Mouse (Mus musculus) forebrain, embryonic 16.5 days (tissue): Measurements from ENCODE around the gene Marveld3. TPM values are rescaled to one million over a fixed set of nuclear protein-coding genes. Genes with fewer than 3 reads are reported as not detected.

ENCODE experiments used
- ATAC-seq: fragments of 200-750 bp; cut with Nextera tagmentation; 2 replicates; pipeline ENCODE4 v1.8.0; 2017; ENCODE audit warnings: mild to moderate bottlenecking, moderate library complexity
- H3K27ac ChIP-seq: fragments of 300-500 bp; sonication (generic); 2 replicates; pipeline ENCODE4 v1.5.1; 2014; ENCODE audit warnings: low read length, control low read depth
- H3K27me3 ChIP-seq: fragments of 300-500 bp; sonication (generic); replicated peaks from 2 replicates; pipeline ENCODE4 v1.6.1; 2014; ENCODE audit warnings: low read length; ENCODE audit not compliant: control insufficient read depth, insufficient read depth
- H3K36me3 ChIP-seq: fragments of 300-500 bp; sonication (generic); 2 replicates; pipeline ENCODE4 v1.6.1; 2014; ENCODE audit not compliant: control insufficient read depth, insufficient read depth
- H3K4me1 ChIP-seq: fragments of 300-500 bp; sonication (generic); replicated peaks from 2 replicates; pipeline ENCODE4 v1.6.1; 2014; ENCODE audit warnings: low read length; ENCODE audit not compliant: control insufficient read depth, insufficient read depth
- H3K4me2 ChIP-seq: fragments of 300-500 bp; sonication (generic); 2 replicates; pipeline ENCODE4 v1.6.1; 2014; ENCODE audit warnings: mild to moderate bottlenecking, low read length, control low read depth
- H3K4me3 ChIP-seq: fragments of 300-500 bp; sonication (generic); replicated peaks from 2 replicates; pipeline ENCODE4 v1.5.1; 2014; ENCODE audit warnings: mild to moderate bottlenecking, low read length, control low read depth
- H3K9ac ChIP-seq: fragments of 300-500 bp; sonication (generic); replicated peaks from 2 replicates; pipeline ENCODE4 v1.6.1; 2014; ENCODE audit warnings: low read depth, low read length, control low read depth
- H3K9me3 ChIP-seq: fragments of 300-500 bp; sonication (generic); 2 replicates; pipeline ENCODE4 v1.6.1; 2016; ENCODE audit warnings: low read length; ENCODE audit not compliant: control insufficient read depth
- WGBS: fragments of 180-500 bp; shearing (Covaris S2); extraction: QIAGEN DNeasy Blood & Tissue Kit; methylation state at CpG from one replicate; pipeline ENCODE4 v1.1.7; 2014; 5-methylcytosine and 5-hydroxymethylcytosine counted together
- polyA plus RNA-seq: library from polyadenylated mRNA; unstranded; fragments of >200 nt; fragmentation: Nextera tagmentation; extraction: Ambion mirVana; gene quantifications from 2 replicates; pipeline ENCODE4 v1.2.1, GENCODE M21; 2015

Gene Marveld3
- polyA plus RNA-seq, 1 experiment from 2014 or later, result 1.1 TPM

DNA sequence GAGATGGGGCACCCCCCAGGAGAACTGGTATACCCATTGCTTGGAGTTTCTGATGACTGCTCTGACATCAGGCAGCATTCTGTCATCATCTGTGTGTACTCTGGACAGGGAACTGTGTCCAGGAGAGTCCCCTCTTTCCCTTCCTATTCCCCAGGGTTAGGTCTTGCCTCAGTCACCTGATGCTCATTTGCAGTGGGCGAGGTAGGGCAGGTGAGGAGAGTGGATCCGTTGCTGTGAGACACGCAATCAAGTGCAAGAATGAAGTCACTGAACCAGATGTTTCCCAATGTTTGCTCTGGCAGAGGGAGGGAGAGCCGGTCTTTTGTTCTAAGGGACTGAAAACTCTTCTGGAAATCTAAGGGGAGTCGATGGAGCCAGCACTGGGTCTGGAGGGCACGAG, 17.3 kb upstream of the Marveld3 start:
- Histone ChIP-seq H3K4me2 (no peak overlapping the region), H3K4me1 (peaks cover 9% of the 10 kb centered on the region), H3K36me3 (no peaks in the 10 kb centered on the region), H3K27me3 (no peaks in the 10 kb centered on the region), H3K4me3 (no peak overlapping the region), H3K27ac (no peak overlapping the region), H3K9ac (no peak overlapping the region), H3K9me3 (peaks cover 4% of the 10 kb centered on the region; the same call in 1 of the 2 replicates)
- no peak for ATAC-seq
- 73% methylated on average over 6 of the region's 6 CpGs for WGBS

DNA sequence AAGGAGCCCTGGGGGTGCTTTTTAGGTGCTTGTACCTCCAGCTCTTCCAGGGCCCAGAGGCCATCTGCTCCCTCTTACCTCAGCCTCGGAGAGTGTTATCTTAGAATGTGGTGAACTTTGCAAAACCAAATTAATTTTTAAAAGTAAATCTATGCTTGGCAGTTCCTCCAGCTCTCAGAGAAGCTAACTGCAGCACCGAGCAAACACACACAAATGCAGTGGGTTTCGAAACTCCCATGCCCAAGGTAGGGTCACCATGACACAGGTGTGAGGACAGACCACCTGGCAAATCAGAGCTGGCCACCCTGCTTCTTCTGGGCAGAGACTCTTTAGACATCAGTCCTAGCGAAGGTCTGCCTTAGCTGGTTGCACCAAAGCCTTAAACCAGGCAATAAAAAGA, 10.9 kb upstream of the Marveld3 start:
- 90% methylated on average over 4 of the region's 4 CpGs for WGBS
- ATAC-seq, result no peak
- no peak overlapping the region for H3K9ac ChIP-seq
- no peak overlapping the region for H3K27ac ChIP-seq
- H3K4me3 ChIP-seq, result no peak overlapping the region
- no peaks in the 10 kb centered on the region for H3K4me1 ChIP-seq
- no peaks in the 10 kb centered on the region for H3K36me3 ChIP-seq
- peaks cover 4% of the 10 kb centered on the region; the same call in 1 of the 2 replicates for H3K9me3 ChIP-seq
- H3K27me3 ChIP-seq, result peaks cover 5% of the 10 kb centered on the region; the same call in 1 of the 2 replicates
- no peak overlapping the region for H3K4me2 ChIP-seq

DNA sequence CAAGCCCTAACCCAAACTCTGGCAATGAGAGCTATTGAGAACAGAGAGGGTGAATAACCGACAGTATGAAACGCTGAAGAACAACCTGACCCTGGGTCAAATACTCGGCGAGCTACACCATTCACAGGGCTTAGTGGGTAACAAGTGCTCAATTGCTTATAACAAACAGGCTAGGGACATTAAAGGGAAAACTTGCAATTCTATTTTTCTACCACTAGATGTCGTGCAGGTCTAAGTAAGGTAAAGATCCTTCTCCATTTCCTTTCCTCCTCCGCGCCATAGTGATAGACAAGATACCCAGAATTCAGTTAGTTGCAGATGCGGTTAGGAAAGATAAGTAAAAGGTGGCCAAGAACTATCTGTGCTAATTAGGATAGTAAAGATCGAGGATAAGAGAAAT, 8.3 kb upstream of the Marveld3 start:
- H3K27ac ChIP-seq, result no peak overlapping the region
- no peak overlapping the region for H3K4me3 ChIP-seq
- no peak overlapping the region for H3K4me2 ChIP-seq
- peaks cover 5% of the 10 kb centered on the region; the same call in 1 of the 2 replicates for H3K27me3 ChIP-seq
- peaks cover under 1% of the 10 kb centered on the region; the same call in 1 of the 2 replicates for H3K9me3 ChIP-seq
- H3K9ac ChIP-seq, result no peak overlapping the region
- no peak for ATAC-seq
- no peaks in the 10 kb centered on the region for H3K4me1 ChIP-seq
- H3K36me3 ChIP-seq, result no peaks in the 10 kb centered on the region
- WGBS, result 11% methylated on average over 9 of the region's 9 CpGs

DNA sequence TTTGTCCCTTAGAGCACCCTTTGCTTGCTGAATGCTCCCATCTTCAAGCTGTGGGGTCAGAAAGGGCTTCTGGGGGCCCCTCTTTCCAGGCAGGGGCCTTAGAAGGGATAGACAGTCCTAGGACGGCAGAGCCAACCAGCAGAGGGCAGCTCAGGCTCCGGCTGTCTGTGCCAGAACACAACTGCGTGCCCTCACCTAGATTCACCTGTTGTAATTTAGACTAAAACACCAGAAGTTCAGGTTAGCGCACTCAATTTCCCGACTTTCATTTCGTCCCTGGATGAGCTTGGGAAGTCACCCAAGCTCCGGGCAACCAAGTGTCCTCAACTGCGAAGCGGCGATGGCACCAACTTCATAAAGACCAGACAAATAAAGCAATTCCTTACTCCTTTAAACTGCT, 6.8 kb upstream of the Marveld3 start:
- 50% methylated on average over 10 of the region's 10 CpGs for WGBS
- no peak overlapping the region for H3K4me3 ChIP-seq
- ATAC-seq, result no peak
- H3K4me2 ChIP-seq, result no peak overlapping the region
- H3K9ac ChIP-seq, result no peak overlapping the region
- no peaks in the 10 kb centered on the region for H3K4me1 ChIP-seq
- no peaks in the 10 kb centered on the region for H3K9me3 ChIP-seq
- no peaks in the 10 kb centered on the region for H3K36me3 ChIP-seq
- peaks cover 5% of the 10 kb centered on the region; the same call in 1 of the 2 replicates for H3K27me3 ChIP-seq
- H3K27ac ChIP-seq, result no peak overlapping the region

DNA sequence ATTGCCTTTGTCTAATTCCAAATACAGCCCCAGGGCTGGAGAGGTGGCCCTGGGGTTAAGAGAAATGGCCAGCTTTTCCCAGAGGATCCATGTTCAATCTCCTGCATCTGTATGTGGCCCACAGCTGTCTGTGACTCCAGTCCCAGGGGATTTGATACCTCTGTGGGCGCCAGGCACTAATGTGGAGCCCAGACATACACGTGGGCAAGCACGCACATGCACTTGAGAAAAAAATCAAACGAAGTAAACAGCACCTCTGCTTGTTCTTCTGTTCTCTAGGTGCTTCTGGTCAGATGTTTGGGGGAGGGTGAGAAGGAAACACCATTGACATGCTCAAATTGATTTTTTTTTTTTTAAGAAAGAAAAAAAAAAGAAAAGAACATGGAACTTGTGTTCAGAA, 2.1 kb upstream of the Marveld3 start:
- no peak for ATAC-seq
- Histone ChIP-seq H3K27me3 (peaks cover 10% of the 10 kb centered on the region), H3K9me3 (no peaks in the 10 kb centered on the region), H3K4me3 (no peak overlapping the region), H3K4me1 (peaks cover 6% of the 10 kb centered on the region), H3K36me3 (no peaks in the 10 kb centered on the region), H3K27ac (no peak overlapping the region), H3K9ac (no peak overlapping the region), H3K4me2 (no peak overlapping the region)
- 80% methylated on average over 4 of the region's 4 CpGs for WGBS

DNA sequence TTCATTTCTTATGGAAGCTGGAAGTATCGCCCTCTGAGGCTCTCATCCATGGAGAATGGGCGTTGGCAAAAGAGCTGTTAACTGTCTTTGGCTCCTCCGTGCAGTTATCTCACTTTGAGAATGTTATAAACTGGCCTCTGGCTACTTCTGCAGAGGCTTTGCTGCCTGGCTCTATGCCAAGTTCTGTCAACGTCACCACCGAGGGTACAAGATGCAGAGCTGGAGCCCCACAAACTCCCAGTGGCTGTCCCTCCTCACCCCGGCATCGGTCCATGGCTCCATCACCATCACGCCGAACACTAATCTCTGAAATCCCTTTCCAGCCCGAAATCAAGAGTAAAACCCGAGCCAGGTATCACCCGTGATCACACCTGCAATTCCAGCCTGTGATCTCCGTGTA, 1.4 kb upstream of the Marveld3 start:
- H3K9me3 ChIP-seq, result no peaks in the 10 kb centered on the region
- ATAC-seq, result no peak
- H3K9ac ChIP-seq, result no peak overlapping the region
- WGBS, result 68% methylated on average over 13 of the region's 13 CpGs
- peaks cover 10% of the 10 kb centered on the region for H3K27me3 ChIP-seq
- peaks cover 6% of the 10 kb centered on the region for H3K4me1 ChIP-seq
- no peaks in the 10 kb centered on the region for H3K36me3 ChIP-seq
- no peak overlapping the region for H3K27ac ChIP-seq
- no peak overlapping the region for H3K4me3 ChIP-seq
- no peak overlapping the region for H3K4me2 ChIP-seq

DNA sequence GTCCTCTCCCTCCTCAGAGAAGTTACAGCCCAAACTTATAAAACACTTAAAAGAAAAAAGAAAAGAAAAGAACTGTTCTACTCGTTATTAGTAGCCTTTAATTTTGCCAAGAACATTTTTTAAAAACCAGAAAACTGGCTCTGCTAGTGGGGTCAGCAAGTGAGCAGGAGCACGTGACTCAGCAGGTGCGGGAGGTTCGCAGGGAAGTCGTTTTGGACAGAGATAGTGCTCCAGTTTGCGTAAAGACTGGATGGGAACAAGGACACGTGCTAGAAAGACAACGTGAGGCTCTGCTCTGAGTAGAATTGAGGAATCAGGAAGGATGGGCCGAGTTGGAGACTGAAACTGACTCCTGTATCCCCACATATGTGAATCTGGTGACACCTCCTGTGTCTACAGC, 893 bp upstream of the Marveld3 start:
- Histone ChIP-seq H3K4me2 (no peak overlapping the region), H3K4me3 (no peak overlapping the region), H3K4me1 (peaks cover 6% of the 10 kb centered on the region), H3K27me3 (peaks cover 10% of the 10 kb centered on the region), H3K9ac (no peak overlapping the region), H3K9me3 (no peaks in the 10 kb centered on the region), H3K36me3 (no peaks in the 10 kb centered on the region), H3K27ac (no peak overlapping the region)
- WGBS, result 74% methylated on average over 9 of the region's 9 CpGs
- no peak for ATAC-seq

DNA sequence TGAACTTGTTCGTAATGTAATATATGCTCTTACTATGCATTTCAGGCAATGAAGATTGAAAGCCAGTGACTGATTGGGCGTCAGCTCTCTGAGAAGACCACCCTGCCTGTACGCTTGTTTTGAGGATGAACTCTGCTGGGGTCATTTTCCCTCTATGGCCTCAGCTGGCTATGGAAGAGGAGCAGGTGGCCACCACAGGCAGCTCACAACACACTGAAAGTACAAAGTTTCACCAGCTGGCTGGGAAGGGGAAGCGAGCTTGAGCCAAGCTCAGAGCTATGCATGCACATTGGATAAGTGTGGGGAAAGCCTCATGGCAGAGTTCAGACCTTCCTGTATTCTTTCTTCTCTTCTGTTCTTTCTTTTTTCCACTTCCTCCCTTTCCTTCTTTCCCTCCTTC, 2.9 kb downstream of the Marveld3 start:
- ATAC-seq, result no peak
- Histone ChIP-seq H3K4me1 (peaks cover 20% of the 10 kb centered on the region), H3K4me3 (no peak overlapping the region)

DNA sequence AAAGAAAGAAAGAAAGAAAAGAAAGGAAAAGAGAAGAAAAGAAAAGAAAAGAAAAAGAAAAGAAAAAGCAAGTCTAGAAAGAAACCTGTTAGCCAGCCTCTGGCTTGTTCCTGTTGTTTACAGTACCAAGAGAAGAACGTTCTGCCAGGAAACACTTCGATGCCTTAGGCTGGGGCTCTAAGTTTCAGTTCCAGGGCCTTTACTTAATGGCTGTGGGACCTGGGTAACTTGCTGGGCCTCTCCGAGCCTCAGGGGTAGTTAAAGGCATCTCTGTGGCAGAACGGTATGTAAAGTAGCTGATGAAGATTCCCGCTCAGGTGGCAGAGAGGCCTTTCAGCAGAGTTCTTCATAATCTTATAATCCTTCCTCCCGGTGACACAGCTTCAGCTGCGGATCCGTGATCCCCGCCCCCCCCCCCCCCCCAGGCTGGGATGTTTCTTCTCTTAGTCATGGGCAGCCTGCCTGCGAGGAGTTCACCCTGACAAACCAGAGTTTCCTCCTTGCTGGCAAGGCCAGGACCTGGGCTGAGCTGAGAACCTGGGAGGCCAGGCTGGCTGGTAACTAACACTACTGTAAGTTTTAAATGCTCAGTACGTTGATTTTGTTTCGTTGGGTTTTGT, 3.9 kb downstream of the Marveld3 start:
- Histone ChIP-seq H3K4me2 (no peak overlapping the region), H3K27me3 (peaks cover 10% of the 10 kb centered on the region), H3K9ac (no peak overlapping the region), H3K36me3 (no peaks in the 10 kb centered on the region), H3K27ac (no peak overlapping the region), H3K4me3 (no peak overlapping the region), H3K9me3 (no peaks in the 10 kb centered on the region), H3K4me1 (peaks cover 20% of the 10 kb centered on the region)
- no peak for ATAC-seq
- WGBS, result 28% methylated on average over 11 of the region's 12 CpGs

More for the DNA sequence above, 2.9 kb downstream of the Marveld3 start:
- Histone ChIP-seq H3K9ac (no peak overlapping the region), H3K27me3 (peaks cover 10% of the 10 kb centered on the region), H3K4me2 (no peak overlapping the region), H3K9me3 (no peaks in the 10 kb centered on the region), H3K36me3 (no peaks in the 10 kb centered on the region), H3K27ac (no peak overlapping the region)
- 84% methylated on average over 4 of the region's 4 CpGs for WGBS
